Mouse (Mus musculus): ENCODE data around the gene Pla2g2e. TPM values are rescaled to one million over a fixed set of nuclear protein-coding genes. Genes with fewer than 3 reads are reported as not detected.
A peak's percentile ranks its signal among the peaks of the same experiment; 100 is the strongest.

Pla2g2e gene
- not detected in 2 replicates for polyA plus RNA-seq (2015; fragmentation: Nextera tagmentation; extraction: Ambion mirVana)

- H3K4me2 ChIP-seq (ENCODE audit: low read depth, low read length): no peak within 1 kb of the TSS
- H3K27me3 ChIP-seq (ENCODE audit: insufficient read depth, low read length): no peaks in the 10 kb centered on the region
- no peaks in the 10 kb centered on the region for H3K4me1 ChIP-seq (ENCODE audit: insufficient read depth)
- no peak within 1 kb of the TSS for H3K27ac ChIP-seq (ENCODE audit: low read depth)
- 68% methylated on average over 4 of the region's 4 CpGs for WGBS (ENCODE audit: insufficient replicate concordance)
- ATAC-seq: no peak
- no peak within 1 kb of the TSS for H3K9ac ChIP-seq (replicated peaks)
- no peaks in the 10 kb centered on the region for H3K36me3 ChIP-seq (replicated peaks; ENCODE audit: insufficient read depth, low read length)
- H3K9me3 ChIP-seq (ENCODE audit: low read length): no peaks in the 10 kb centered on the region
- H3K4me3 ChIP-seq (ENCODE audit: low read depth, low read length): no peak within 1 kb of the TSS
- no peak for DNase-seq
- TF ChIP-seq CTCF (IDR thresholded peaks at IDR 0.05; ENCODE audit: low read depth) (no peak), EP300 (IDR thresholded peaks at IDR 0.05; ENCODE audit: low read depth) (no peak)
Observed at GRCm38 (mm10) chr4:138877731-138878130, at the start of gene Pla2g2e. TSS of gene Pla2g2e (plus strand) at chr4:138877942.

GRCm38 (mm10) chr4:138839806-138840205, 37.9 kb upstream of the Pla2g2e start:
- no peak for TF ChIP-seq CTCF (IDR thresholded peaks at IDR 0.05; ENCODE audit: low read depth)
- TF ChIP-seq EP300 (IDR thresholded peaks at IDR 0.05; ENCODE audit: low read depth): no peak
- H3K27ac ChIP-seq (ENCODE audit: low read depth): no peak overlapping the region
- H3K4me3 ChIP-seq (ENCODE audit: low read depth, low read length): no peak overlapping the region
- H3K36me3 ChIP-seq (replicated peaks; ENCODE audit: insufficient read depth, low read length): no peaks in the 10 kb centered on the region
- H3K9me3 ChIP-seq (ENCODE audit: low read length): peaks cover 2% of the 10 kb centered on the region
- ATAC-seq: no peak
- no peaks in the 10 kb centered on the region for H3K27me3 ChIP-seq (ENCODE audit: insufficient read depth, low read length)
- H3K4me2 ChIP-seq (ENCODE audit: low read depth, low read length): no peak overlapping the region
- 78% methylated on average over 6 of the region's 6 CpGs for WGBS (ENCODE audit: insufficient replicate concordance)
- H3K4me1 ChIP-seq (ENCODE audit: insufficient read depth): no peaks in the 10 kb centered on the region
- no peak for DNase-seq
- H3K9ac ChIP-seq (replicated peaks): no peak overlapping the region

GRCm38 (mm10) chr4:138840726-138841125, 37.0 kb upstream of the Pla2g2e start:
- Histone ChIP-seq H3K4me1 (ENCODE audit: insufficient read depth) (no peaks in the 10 kb centered on the region), H3K36me3 (replicated peaks; ENCODE audit: insufficient read depth, low read length) (no peaks in the 10 kb centered on the region), H3K4me2 (ENCODE audit: low read depth, low read length) (no peak overlapping the region), H3K27ac (ENCODE audit: low read depth) (no peak overlapping the region), H3K27me3 (ENCODE audit: insufficient read depth, low read length) (no peaks in the 10 kb centered on the region), H3K9ac (replicated peaks) (no peak overlapping the region), H3K9me3 (ENCODE audit: low read length) (peaks cover 2% of the 10 kb centered on the region), H3K4me3 (ENCODE audit: low read depth, low read length) (no peak overlapping the region)
- TF ChIP-seq CTCF (IDR thresholded peaks at IDR 0.05; ENCODE audit: low read depth) (no peak), EP300 (IDR thresholded peaks at IDR 0.05; ENCODE audit: low read depth) (no peak)
- no peak for DNase-seq
- ATAC-seq: no peak
- 72% methylated on average over 8 of the region's 8 CpGs for WGBS (ENCODE audit: insufficient replicate concordance)

GRCm38 (mm10) chr4:138841386-138841785, 36.4 kb upstream of the Pla2g2e start:
- no peak overlapping the region for H3K27ac ChIP-seq (ENCODE audit: low read depth)
- DNase-seq (no peak), ATAC-seq (no peak)
- TF ChIP-seq EP300 (IDR thresholded peaks at IDR 0.05; ENCODE audit: low read depth) (no peak), CTCF (IDR thresholded peaks at IDR 0.05; ENCODE audit: low read depth) (no peak)
- no peak overlapping the region for H3K9ac ChIP-seq (replicated peaks)
- no peaks in the 10 kb centered on the region for H3K4me1 ChIP-seq (ENCODE audit: insufficient read depth)
- no peaks in the 10 kb centered on the region for H3K27me3 ChIP-seq (ENCODE audit: insufficient read depth, low read length)
- no peak overlapping the region for H3K4me3 ChIP-seq (ENCODE audit: low read depth, low read length)
- H3K9me3 ChIP-seq (ENCODE audit: low read length): peaks cover 2% of the 10 kb centered on the region
- no peaks in the 10 kb centered on the region for H3K36me3 ChIP-seq (replicated peaks; ENCODE audit: insufficient read depth, low read length)
- H3K4me2 ChIP-seq (ENCODE audit: low read depth, low read length): no peak overlapping the region
- 77% methylated on average over 7 of the region's 7 CpGs for WGBS (ENCODE audit: insufficient replicate concordance)

GRCm38 (mm10) chr4:138851463-138851862, 26.3 kb upstream of the Pla2g2e start:
- no peaks in the 10 kb centered on the region for H3K4me1 ChIP-seq (ENCODE audit: insufficient read depth)
- H3K27me3 ChIP-seq (ENCODE audit: insufficient read depth, low read length): 0 out of 2 replicates have a peak, but pooled peaks cover 2% of the 10 kb centered on the region
- H3K4me2 ChIP-seq (ENCODE audit: low read depth, low read length): no peak overlapping the region
- peak; percentile 97 for TF ChIP-seq CTCF (IDR thresholded peaks at IDR 0.05; ENCODE audit: low read depth)
- TF ChIP-seq EP300 (IDR thresholded peaks at IDR 0.05; ENCODE audit: low read depth): no peak
- peak; percentile 68 for DNase-seq
- H3K9ac ChIP-seq (replicated peaks): no peak overlapping the region
- WGBS (ENCODE audit: insufficient replicate concordance): 6% methylated on average over 4 of the region's 4 CpGs
- ATAC-seq: no peak
- H3K9me3 ChIP-seq (ENCODE audit: low read length): no peaks in the 10 kb centered on the region
- no peaks in the 10 kb centered on the region for H3K36me3 ChIP-seq (replicated peaks; ENCODE audit: insufficient read depth, low read length)
- no peak overlapping the region for H3K27ac ChIP-seq (ENCODE audit: low read depth)
- H3K4me3 ChIP-seq (ENCODE audit: low read depth, low read length): no peak overlapping the region

DNA sequence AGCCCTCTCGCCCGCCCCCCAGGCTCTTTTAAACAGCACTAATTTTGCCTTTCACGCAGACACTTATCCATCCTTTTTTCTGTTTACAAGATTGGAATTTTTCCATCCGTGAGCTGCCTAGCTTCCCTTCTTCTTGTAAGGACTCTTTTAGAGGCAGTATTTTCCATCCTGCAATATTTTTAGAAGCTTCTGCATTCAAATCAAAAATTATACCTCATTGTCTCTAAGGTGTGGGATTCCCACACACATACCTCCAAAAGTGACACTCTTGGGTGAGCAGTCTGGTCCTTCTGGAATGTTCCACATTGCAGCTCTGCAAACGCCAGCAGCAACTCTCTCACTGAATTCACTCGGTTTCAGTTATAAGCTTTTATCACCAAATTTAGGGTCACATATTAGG, 24.8 kb upstream of the Pla2g2e start:
- no peak for TF ChIP-seq EP300 (IDR thresholded peaks at IDR 0.05; ENCODE audit: low read depth)
- TF ChIP-seq CTCF (IDR thresholded peaks at IDR 0.05; ENCODE audit: low read depth): no peak
- H3K27ac ChIP-seq (ENCODE audit: low read depth): no peak overlapping the region
- H3K4me2 ChIP-seq (ENCODE audit: low read depth, low read length): no peak overlapping the region
- no peaks in the 10 kb centered on the region for H3K9me3 ChIP-seq (ENCODE audit: low read length)
- H3K4me3 ChIP-seq (ENCODE audit: low read depth, low read length): no peak overlapping the region
- H3K36me3 ChIP-seq (replicated peaks; ENCODE audit: insufficient read depth, low read length): no peaks in the 10 kb centered on the region
- WGBS (ENCODE audit: insufficient replicate concordance): 64% methylated on average over 6 of the region's 6 CpGs
- ATAC-seq (no peak), DNase-seq (no peak)
- no peak overlapping the region for H3K9ac ChIP-seq (replicated peaks)
- no peaks in the 10 kb centered on the region for H3K4me1 ChIP-seq (ENCODE audit: insufficient read depth)
- 0 out of 2 replicates have a peak, but pooled peaks cover 2% of the 10 kb centered on the region for H3K27me3 ChIP-seq (ENCODE audit: insufficient read depth, low read length)
